Mouse (Mus musculus) heart, embryonic 15.5 days (tissue): ENCODE measurements around the gene Cbl. TPM values are rescaled to one million over a fixed set of nuclear protein-coding genes. Genes with fewer than 3 reads are reported as not detected.

Experiments used
- ATAC-seq: fragments of 200-750 bp; cut with Nextera tagmentation; replicated peaks from 2 replicates; pipeline ENCODE4 v1.8.0; 2017; ENCODE audit warnings: low read depth, moderate TSS enrichment; ENCODE audit not compliant: insufficient number of reproducible peaks, insufficient read depth, low FRiP score
- H3K27ac ChIP-seq: fragments of 300-500 bp; sonication (generic); 2 replicates; pipeline ENCODE4 v1.5.1; 2015; ENCODE audit warnings: mild to moderate bottlenecking, inconsistent platforms
- H3K27me3 ChIP-seq: fragments of 300-500 bp; sonication (generic); 2 replicates; pipeline ENCODE4 v1.6.1; 2015; ENCODE audit warnings: inconsistent platforms
- H3K36me3 ChIP-seq: fragments of 300-500 bp; sonication (generic); 2 replicates; pipeline ENCODE4 v1.6.1; 2015; ENCODE audit warnings: mild to moderate bottlenecking, inconsistent platforms
- H3K4me1 ChIP-seq: fragments of 300-500 bp; sonication (generic); replicated peaks from 2 replicates; pipeline ENCODE4 v1.6.1; 2015; ENCODE audit warnings: inconsistent platforms
- H3K4me2 ChIP-seq: fragments of 300-500 bp; sonication (generic); 2 replicates; pipeline ENCODE4 v1.6.1; 2015; ENCODE audit warnings: inconsistent platforms, mild to moderate bottlenecking, moderate library complexity
- H3K4me3 ChIP-seq: fragments of 300-500 bp; sonication (generic); 2 replicates; pipeline ENCODE4 v1.5.1; 2015; ENCODE audit warnings: mild to moderate bottlenecking, inconsistent platforms
- H3K9ac ChIP-seq: fragments of 300-500 bp; sonication (generic); 2 replicates; pipeline ENCODE4 v1.6.1; 2015; ENCODE audit warnings: mild to moderate bottlenecking, inconsistent platforms
- H3K9me3 ChIP-seq: fragments of 300-500 bp; sonication (generic); replicated peaks from 2 replicates; pipeline ENCODE4 v1.6.1; 2016; ENCODE audit warnings: inconsistent platforms
- WGBS: fragments of 180-500 bp; shearing (Covaris S2); methylation state at CpG from one replicate; pipeline ENCODE4 v1.1.7; 2015; ENCODE audit warnings: mixed read lengths; 5-methylcytosine and 5-hydroxymethylcytosine counted together
- polyA plus RNA-seq: library from polyadenylated mRNA; unstranded; fragments of >200 nt; fragmentation: Nextera tagmentation; extraction: Ambion mirVana; gene quantifications from 2 replicates; pipeline ENCODE4 v1.2.1, GENCODE M21; 2015

Cbl gene
- polyA plus RNA-seq, 1 experiment from 2014 or later, result 10.7 TPM

- Histone ChIP-seq H3K4me1 (peaks cover 46% of the 10 kb centered on the region), H3K27ac (no peak overlapping the region), H3K9ac (no peak overlapping the region), H3K9me3 (no peaks in the 10 kb centered on the region), H3K4me2 (no peak overlapping the region), H3K4me3 (no peak overlapping the region), H3K36me3 (peaks cover 72% of the 10 kb centered on the region), H3K27me3 (no peaks in the 10 kb centered on the region)
- ATAC-seq, result no peak
- 73% methylated on average over 5 of the region's 5 CpGs for WGBS
Observed at GRCm38 (mm10) chr9:44141951-44142350, 91.9 kb downstream of the Cbl start.

- Histone ChIP-seq H3K4me1 (peaks cover 64% of the 10 kb centered on the region), H3K9ac (no peak overlapping the region), H3K9me3 (no peaks in the 10 kb centered on the region), H3K36me3 (peaks cover 56% of the 10 kb centered on the region), H3K4me3 (no peak overlapping the region), H3K4me2 (no peak overlapping the region), H3K27me3 (no peaks in the 10 kb centered on the region), H3K27ac (no peak overlapping the region)
- WGBS, result 58% methylated on average over 4 of the region's 4 CpGs
- no peak for ATAC-seq
Observed at GRCm38 (mm10) chr9:44137846-44138245, 96.0 kb downstream of the Cbl start.

GRCm38 (mm10) chr9:44135731-44136411 is 98.0 kb downstream of the Cbl start:
- Histone ChIP-seq H3K9ac (peak overlapping the region; percentile 89), H3K4me1 (peaks cover 82% of the 10 kb centered on the region), H3K9me3 (no peaks in the 10 kb centered on the region), H3K36me3 (peaks cover 37% of the 10 kb centered on the region), H3K4me2 (peak overlapping the region; percentile 74), H3K27me3 (no peaks in the 10 kb centered on the region), H3K27ac (peak overlapping the region; percentile 96), H3K4me3 (peak overlapping the region; percentile 83)
- ATAC-seq, result peak; percentile 51
- 21% methylated on average over 7 of the region's 7 CpGs for WGBS

DNA sequence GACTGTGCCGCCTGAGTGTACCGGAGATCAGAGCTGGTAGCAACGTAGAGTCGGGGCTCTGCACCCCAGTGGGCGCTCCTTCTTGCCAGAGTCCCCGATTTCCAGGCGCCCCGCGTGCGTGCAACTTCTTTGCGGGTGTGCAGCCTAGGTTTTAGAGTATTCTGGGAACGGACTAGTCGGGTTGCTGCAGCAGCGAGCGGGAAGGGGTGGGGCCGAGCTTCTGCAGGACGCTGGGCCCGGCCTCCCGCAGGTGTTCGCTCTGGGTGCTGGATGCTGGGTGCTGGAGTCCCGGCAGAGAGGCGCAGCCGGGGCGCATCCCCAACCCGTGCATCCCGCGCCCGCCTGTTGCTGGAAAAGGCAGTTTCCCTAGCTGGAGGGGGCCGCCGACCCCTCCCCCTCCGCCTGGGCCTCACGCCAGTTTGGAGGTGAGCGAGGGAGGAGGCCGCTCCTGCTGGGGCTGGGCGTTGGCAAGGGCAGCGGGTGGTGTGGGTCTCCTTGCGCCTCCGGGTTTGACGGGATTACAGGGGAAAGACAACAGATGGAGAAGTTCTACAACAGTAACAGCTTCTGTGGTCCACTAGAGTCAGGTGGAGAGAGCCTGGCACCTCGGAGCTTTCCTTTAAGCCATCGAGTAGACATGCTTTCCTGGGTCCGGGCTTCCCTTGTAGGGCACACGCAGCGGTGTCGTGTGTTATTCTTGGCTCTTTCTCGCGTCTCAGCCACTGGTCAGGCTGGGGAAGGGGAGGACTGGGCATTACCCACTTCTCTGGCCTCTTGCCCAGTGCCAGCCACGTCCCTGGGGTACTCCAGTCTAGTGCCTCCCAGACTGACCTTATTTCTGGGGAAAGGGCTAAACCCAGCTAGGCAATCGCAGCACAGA is 98.8 kb downstream of the Cbl start:
- H3K9ac ChIP-seq, result peak overlapping the region; percentile 89
- H3K4me3 ChIP-seq, result peak overlapping the region; percentile 83
- no peaks in the 10 kb centered on the region for H3K9me3 ChIP-seq
- under 1% methylated on average over 48 of the region's 49 CpGs for WGBS
- peak overlapping the region; percentile 96 for H3K27ac ChIP-seq
- no peaks in the 10 kb centered on the region for H3K27me3 ChIP-seq
- peak; percentile 34 for ATAC-seq
- H3K4me2 ChIP-seq, result peak overlapping the region; percentile 74
- peaks cover 29% of the 10 kb centered on the region for H3K36me3 ChIP-seq
- H3K4me1 ChIP-seq, result peaks cover 83% of the 10 kb centered on the region

- WGBS, result under 1% methylated on average over 54 of the region's 55 CpGs
- Histone ChIP-seq H3K4me3 (peak within 1 kb of the TSS; percentile 83), H3K36me3 (peaks cover 21% of the 10 kb centered on the region), H3K9me3 (no peaks in the 10 kb centered on the region), H3K27me3 (no peaks in the 10 kb centered on the region), H3K9ac (peak within 1 kb of the TSS; percentile 89), H3K4me1 (peaks cover 84% of the 10 kb centered on the region), H3K4me2 (peak within 1 kb of the TSS; percentile 74), H3K27ac (peak within 1 kb of the TSS; percentile 96)
- peak; percentile 41 for ATAC-seq
Observed at GRCm38 (mm10) chr9:44134101-44134850, 99.6 kb downstream of the Cbl start, which contains the start of gene Mcam. Gene Mcam (plus strand): TSS chr9:44134469.

- Histone ChIP-seq H3K27me3 (no peaks in the 10 kb centered on the region), H3K36me3 (peaks cover 11% of the 10 kb centered on the region), H3K4me3 (peak overlapping the region; percentile 83), H3K4me1 (peaks cover 80% of the 10 kb centered on the region), H3K4me2 (peak overlapping the region; percentile 74), H3K27ac (peak overlapping the region; percentile 96), H3K9ac (peak overlapping the region; percentile 89), H3K9me3 (no peaks in the 10 kb centered on the region)
- 17% methylated on average over 2 of the region's 2 CpGs for WGBS
- no peak for ATAC-seq
Observed at GRCm38 (mm10) chr9:44133287-44133686, 100.6 kb downstream of the Cbl start.

DNA sequence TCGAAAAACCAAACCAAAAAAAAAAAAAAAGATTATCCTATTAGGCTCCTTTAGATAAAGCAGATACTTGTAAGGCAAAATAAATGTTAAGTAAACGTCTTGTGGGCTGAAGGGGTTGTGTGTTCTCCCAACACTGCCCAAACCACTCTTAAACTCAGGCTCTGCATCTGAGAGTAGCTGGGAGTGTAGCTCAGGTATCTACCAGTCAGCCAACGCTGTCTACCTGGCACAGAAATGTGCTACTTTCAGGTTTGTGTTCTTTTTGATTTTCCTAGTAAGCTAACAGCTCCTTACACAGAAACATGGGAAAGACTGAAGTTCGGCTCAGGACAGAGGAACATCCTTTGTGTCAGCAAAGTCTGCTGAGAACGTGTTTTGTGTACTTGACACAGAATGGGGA is 101.6 kb downstream of the Cbl start:
- ATAC-seq, result no peak
- H3K4me1 ChIP-seq, result peaks cover 77% of the 10 kb centered on the region
- H3K36me3 ChIP-seq, result peaks cover 2% of the 10 kb centered on the region
- no peak overlapping the region for H3K4me2 ChIP-seq
- no peaks in the 10 kb centered on the region for H3K9me3 ChIP-seq
- no peak overlapping the region for H3K4me3 ChIP-seq
- 64% methylated on average over 5 of the region's 5 CpGs for WGBS
- no peak overlapping the region for H3K9ac ChIP-seq
- H3K27me3 ChIP-seq, result no peaks in the 10 kb centered on the region
- H3K27ac ChIP-seq, result peak overlapping the region; percentile 96

DNA sequence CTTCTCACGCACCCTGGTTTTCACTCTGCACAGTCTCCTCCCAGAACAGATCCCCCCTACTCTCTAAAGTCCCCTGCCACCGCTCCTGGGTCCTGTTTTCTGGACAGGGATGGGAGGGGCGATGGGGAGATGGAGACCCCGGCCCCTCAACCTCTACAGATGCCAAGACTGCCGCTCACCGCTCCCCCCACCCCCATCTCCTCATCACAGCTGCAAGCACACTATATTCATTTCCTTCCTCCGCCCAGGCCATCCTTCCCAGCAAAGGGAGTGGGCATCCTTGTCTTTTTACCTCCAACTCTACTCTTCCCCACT is 102.6 kb downstream of the Cbl start:
- ATAC-seq, result no peak; the same call in 1 of the 2 replicates
- Histone ChIP-seq H3K9ac (no peak overlapping the region), H3K27ac (peak overlapping the region; percentile 96), H3K4me1 (peaks cover 73% of the 10 kb centered on the region), H3K4me3 (0 out of 2 replicates have a peak overlapping the region, but pooled peaks have one; percentile 5), H3K27me3 (no peaks in the 10 kb centered on the region), H3K9me3 (no peaks in the 10 kb centered on the region), H3K36me3 (no peaks in the 10 kb centered on the region), H3K4me2 (peak overlapping the region; percentile 92; the same call in 1 of the 2 replicates)
- 52% methylated on average over 7 of the region's 7 CpGs for WGBS

DNA sequence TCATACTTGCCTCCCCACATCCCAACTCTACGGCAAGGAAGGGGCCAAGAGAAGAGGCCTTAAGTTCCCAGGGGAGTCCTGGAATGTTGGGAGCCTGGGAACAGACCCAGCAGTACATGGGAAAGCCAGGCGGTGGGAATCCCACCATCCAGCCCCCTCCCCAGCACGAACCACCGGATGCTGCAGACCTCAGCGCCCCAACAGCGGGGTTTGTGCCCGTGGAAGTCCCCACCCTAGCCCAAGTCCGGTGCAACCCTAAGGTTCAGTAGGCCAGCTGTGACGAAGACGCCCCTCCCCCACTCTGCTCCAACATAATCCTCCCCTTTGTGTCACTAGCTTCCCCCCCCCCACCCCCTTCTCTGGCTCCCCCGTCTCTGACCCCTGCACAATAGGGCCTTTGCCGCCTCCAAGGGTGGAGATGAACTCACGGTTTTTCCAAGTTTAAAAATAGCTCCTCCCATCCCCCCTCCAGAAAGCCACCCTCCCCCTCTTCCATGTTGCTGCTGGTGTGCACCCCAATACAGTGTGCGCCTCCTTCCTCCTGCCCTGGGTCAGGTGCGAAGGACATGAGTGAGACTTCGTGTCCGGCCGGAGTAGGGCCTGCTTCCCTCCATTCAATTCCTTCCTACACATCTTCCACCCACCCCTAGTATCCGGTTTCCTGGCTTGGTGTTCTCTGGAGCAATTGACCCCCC is 103.1 kb downstream of the Cbl start:
- peak overlapping the region; percentile 96 for H3K27ac ChIP-seq
- peaks cover 72% of the 10 kb centered on the region for H3K4me1 ChIP-seq
- H3K4me3 ChIP-seq, result peak overlapping the region; percentile 55
- no peaks in the 10 kb centered on the region for H3K27me3 ChIP-seq
- peak overlapping the region; percentile 92 for H3K4me2 ChIP-seq
- H3K9ac ChIP-seq, result peak overlapping the region; percentile 71
- H3K36me3 ChIP-seq, result no peaks in the 10 kb centered on the region
- WGBS, result 21% methylated on average over 19 of the region's 19 CpGs
- no peaks in the 10 kb centered on the region for H3K9me3 ChIP-seq
- ATAC-seq, result peak; percentile 5; the same call in 1 of the 2 replicates

- peak overlapping the region; percentile 71 for H3K9ac ChIP-seq
- H3K27me3 ChIP-seq, result no peaks in the 10 kb centered on the region
- H3K27ac ChIP-seq, result peak overlapping the region; percentile 96
- H3K36me3 ChIP-seq, result no peaks in the 10 kb centered on the region
- WGBS, result under 1% methylated on average over 27 of the region's 27 CpGs
- H3K4me3 ChIP-seq, result peak overlapping the region; percentile 55
- H3K9me3 ChIP-seq, result no peaks in the 10 kb centered on the region
- peaks cover 71% of the 10 kb centered on the region for H3K4me1 ChIP-seq
- ATAC-seq, result peak; percentile 63
- peak overlapping the region; percentile 92 for H3K4me2 ChIP-seq
Observed at GRCm38 (mm10) chr9:44130034-44130433, 103.8 kb downstream of the Cbl start.
